Mouse (Mus musculus): ENCODE measurements at regions not wholly inside any gene's neighbourhood (a gene's known extent, or its start where the extent isn't known, plus 50 kb on each side); places are given as distances from the start of the nearest gene placed in this dataset.

DNA sequence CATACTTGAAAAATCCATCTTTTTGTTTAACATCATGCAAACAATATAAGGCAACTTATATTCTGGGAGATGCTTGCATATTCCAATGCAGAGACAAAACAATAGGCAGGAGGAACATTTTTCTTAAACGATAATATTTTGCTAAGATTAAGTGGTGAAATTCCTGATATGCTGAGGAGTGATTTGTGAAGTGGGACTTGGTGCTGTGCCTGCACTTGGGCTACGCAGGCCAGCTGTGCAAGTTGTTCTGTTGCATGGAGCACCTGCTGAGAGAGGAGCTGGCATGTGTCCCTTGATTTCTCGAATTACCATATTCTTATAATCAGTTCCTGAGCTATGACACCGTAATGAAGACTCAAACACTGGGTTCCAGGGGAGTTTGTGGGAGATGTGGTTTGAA, 316.1 kb upstream of the Itga1 start:
- H3K4me3 ChIP-seq (replicated peaks; ENCODE audit: extremely low read depth, low read depth, low read length) = no peak overlapping the region

DNA sequence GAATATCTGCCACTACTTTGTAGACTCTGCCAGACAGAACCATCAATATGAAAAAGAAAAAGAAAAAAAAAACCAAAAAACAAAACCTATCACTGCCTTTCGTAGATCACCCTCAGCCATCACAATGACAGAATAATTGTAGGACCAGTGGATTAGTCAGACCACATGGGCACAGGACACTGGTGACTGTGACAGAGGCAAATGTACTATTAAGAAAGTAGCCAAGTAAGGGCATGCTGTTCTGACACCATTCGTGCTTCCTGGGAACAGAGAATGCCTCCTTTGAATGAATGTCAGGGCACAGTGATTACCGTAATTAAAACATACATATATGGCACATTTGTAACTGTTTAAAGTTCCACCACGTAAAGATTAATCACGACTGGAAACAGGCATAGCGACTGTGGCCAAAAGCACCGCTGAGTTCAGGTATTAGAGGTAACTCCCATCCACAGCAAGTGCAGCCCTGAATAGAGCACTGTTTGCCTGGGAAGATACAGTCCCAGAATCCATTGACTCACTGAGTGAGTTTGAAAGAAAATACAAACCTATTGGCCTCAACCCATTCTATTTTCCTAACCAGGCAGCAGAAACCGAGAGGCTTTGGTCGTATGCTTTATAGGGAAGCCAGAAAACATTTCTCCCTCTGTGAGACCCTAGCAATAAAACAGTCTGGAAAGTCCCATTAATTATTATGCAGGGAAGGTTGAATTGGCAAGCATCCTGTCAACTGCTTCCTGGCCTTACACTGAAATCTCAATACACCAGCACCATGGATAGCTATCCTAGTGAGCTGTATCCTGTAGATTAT, 312.2 kb upstream of the Itga1 start:
- DNase-seq = no peak
- no peaks in the 10 kb centered on the region for H3K4me1 ChIP-seq (ENCODE audit: control insufficient read depth, insufficient read depth, low read length)
- no peak overlapping the region for H3K4me3 ChIP-seq (replicated peaks; ENCODE audit: extremely low read depth, low read depth, low read length)
- WGBS = 71% methylated on average over 9 of the region's 9 CpGs
- TF ChIP-seq POLR2A (IDR thresholded peaks at IDR 0.05; ENCODE audit: borderline replicate concordance, extremely low read depth, low read depth, low read length) (no peak), CTCF (IDR thresholded peaks at IDR 0.05; ENCODE audit: insufficient read depth, low read length) (no peak)

More for the DNA sequence above, 316.1 kb upstream of the Itga1 start:
- no peak for TF ChIP-seq POLR2A (IDR thresholded peaks at IDR 0.05; ENCODE audit: borderline replicate concordance, extremely low read depth, low read depth, low read length)
- TF ChIP-seq CTCF (IDR thresholded peaks at IDR 0.05; ENCODE audit: insufficient read depth, low read length) = no peak
- H3K4me1 ChIP-seq (ENCODE audit: control insufficient read depth, insufficient read depth, low read length) = no peaks in the 10 kb centered on the region
- no peak for DNase-seq
- WGBS = 61% methylated on average over 4 of the region's 4 CpGs

DNA sequence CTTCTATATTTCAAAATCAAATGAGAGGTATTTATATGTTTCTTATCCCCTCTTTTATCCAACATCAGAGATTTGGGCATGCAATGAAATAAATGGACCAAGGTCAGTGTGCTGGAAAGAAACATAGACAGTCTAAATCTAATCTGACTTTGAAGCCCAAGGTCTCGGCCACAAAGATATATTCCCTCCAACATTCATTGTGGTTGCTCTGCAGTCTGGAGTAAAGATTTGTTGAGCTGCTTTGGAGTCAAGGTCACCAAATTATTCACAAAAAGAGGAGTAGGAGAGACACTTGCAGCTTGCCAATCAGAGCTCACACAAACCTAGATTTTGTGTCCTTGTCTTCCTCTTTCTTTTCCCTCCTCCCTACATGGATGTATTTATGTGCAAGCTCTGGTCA, 304.2 kb upstream of the Itga1 start:
- WGBS = 67% methylated on average over 1 of the region's 1 CpGs
- DNase-seq = no peak
- no peak overlapping the region for H3K4me3 ChIP-seq (replicated peaks; ENCODE audit: extremely low read depth, low read depth, low read length)
- TF ChIP-seq POLR2A (IDR thresholded peaks at IDR 0.05; ENCODE audit: borderline replicate concordance, extremely low read depth, low read depth, low read length) (no peak), CTCF (IDR thresholded peaks at IDR 0.05; ENCODE audit: insufficient read depth, low read length) (no peak)
- no peaks in the 10 kb centered on the region for H3K4me1 ChIP-seq (ENCODE audit: control insufficient read depth, insufficient read depth, low read length)

DNA sequence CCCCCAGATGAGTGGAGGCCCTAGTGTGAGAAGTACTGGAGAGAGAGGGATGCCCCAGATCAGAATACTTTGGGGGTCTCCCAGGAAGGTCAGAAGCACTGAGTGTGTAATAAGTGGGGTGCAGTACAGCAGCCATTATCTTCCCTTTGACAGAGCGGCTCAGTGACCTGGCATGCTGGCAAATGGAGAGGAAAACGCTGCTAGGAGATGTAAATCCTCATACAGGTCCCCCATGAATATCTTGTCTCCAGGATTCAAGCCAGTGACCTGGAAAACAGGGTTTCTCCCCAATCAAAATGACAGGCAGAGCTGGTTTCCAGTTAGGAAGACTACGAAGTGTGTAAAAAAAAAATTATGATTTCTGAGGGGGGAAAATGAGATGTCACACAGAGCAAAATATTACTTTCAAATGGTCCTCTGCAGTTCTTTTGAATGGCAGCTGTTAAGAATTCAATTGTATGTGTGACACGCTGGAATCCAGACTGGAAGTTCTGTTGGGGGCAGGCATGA, 299.0 kb upstream of the Itga1 start:
- H3K4me1 ChIP-seq (ENCODE audit: control insufficient read depth, insufficient read depth, low read length) = no peaks in the 10 kb centered on the region
- 77% methylated on average over 4 of the region's 4 CpGs for WGBS
- no peak for DNase-seq
- no peak overlapping the region for H3K4me3 ChIP-seq (replicated peaks; ENCODE audit: extremely low read depth, low read depth, low read length)
- TF ChIP-seq POLR2A (IDR thresholded peaks at IDR 0.05; ENCODE audit: borderline replicate concordance, extremely low read depth, low read depth, low read length) = no peak
- TF ChIP-seq CTCF (IDR thresholded peaks at IDR 0.05; ENCODE audit: insufficient read depth, low read length) = no peak

DNA sequence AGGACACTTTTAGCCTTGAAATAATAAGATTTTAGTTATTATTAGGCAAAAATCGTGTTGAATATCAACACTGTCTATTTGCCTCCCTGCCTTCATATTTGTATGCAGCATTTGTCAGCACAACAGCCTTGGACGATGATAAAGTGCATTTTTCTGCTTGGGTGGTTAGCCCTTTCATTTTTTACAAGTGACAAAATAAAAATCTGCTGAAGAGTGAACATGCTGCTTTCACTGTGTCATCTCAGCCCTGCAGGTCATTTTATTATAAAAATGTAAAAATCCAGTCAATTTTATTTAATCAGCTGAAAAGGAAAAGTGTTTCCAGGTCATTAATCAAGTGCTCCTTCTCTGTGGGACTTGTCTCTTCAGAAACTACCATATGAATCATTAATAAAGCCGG, 277.9 kb upstream of the Itga1 start:
- no peak for DNase-seq
- Histone ChIP-seq H3K4me1 (ENCODE audit: control insufficient read depth, insufficient read depth, low read length) (no peaks in the 10 kb centered on the region), H3K4me3 (replicated peaks; ENCODE audit: extremely low read depth, low read depth, low read length) (no peak overlapping the region)
- TF ChIP-seq POLR2A (IDR thresholded peaks at IDR 0.05; ENCODE audit: borderline replicate concordance, extremely low read depth, low read depth, low read length) = no peak
- no peak for TF ChIP-seq CTCF (IDR thresholded peaks at IDR 0.05; ENCODE audit: insufficient read depth, low read length)
- 51% methylated on average over 3 of the region's 3 CpGs for WGBS

DNA sequence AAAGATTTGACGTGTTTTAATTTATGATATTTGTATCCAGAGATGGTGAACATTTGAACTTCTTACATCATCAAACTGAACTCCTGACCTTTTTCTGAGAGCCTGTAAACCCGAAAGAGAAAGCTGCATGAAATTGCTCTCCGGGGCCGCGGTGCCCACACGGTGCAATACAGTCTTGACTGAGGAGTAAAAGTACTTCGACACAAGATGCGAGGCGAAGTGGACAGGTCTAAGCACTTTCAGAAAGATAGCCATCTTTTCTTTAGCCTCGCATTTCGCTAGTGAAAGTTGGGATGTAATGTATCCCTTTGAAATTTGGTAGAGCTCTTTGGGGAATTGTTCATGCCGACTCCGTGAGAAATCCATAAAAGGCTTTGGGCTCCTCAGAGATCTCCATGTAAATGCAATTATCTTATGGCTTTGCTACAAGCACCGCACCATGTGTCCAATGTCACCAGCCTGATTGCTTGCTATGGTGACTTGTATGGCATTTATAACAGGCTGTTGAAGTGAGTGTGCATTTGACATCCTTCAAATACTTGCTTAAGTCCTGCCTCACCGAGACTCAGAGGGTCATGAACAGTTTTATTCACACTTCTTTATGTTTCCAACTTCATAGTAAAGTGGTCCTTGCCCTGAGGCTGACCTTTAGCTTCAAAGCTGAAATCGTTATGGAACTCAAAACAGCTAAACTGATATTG, 274.6 kb upstream of the Itga1 start:
- H3K4me3 ChIP-seq (replicated peaks; ENCODE audit: extremely low read depth, low read depth, low read length) = no peak overlapping the region
- WGBS = 74% methylated on average over 16 of the region's 16 CpGs
- DNase-seq = no peak
- no peaks in the 10 kb centered on the region for H3K4me1 ChIP-seq (ENCODE audit: control insufficient read depth, insufficient read depth, low read length)
- TF ChIP-seq POLR2A (IDR thresholded peaks at IDR 0.05; ENCODE audit: borderline replicate concordance, extremely low read depth, low read depth, low read length) = no peak
- TF ChIP-seq CTCF (IDR thresholded peaks at IDR 0.05; ENCODE audit: insufficient read depth, low read length) = no peak

DNA sequence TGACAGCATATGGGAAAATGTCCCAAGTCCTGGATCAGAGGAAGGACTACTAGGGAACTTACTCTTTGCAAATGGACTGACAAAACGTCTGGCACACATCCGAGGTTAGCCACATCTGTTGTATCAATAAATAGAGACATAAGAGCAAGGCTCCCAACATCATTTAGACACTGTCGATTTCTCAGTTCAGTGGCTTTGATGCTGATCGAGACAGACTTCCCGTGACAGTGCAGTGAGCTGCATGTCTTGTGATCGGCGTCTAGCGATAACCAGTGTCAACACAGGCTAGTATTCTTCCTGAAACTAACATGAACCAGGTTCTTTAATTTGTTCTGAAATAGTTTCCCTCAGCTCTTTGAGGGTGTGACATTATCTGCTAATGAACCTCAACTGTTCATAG, 259.7 kb upstream of the Itga1 start:
- no peak for DNase-seq
- H3K4me1 ChIP-seq (ENCODE audit: control insufficient read depth, insufficient read depth, low read length) = no peaks in the 10 kb centered on the region
- WGBS = 56% methylated on average over 8 of the region's 8 CpGs
- H3K4me3 ChIP-seq (replicated peaks; ENCODE audit: extremely low read depth, low read depth, low read length) = no peak overlapping the region
- TF ChIP-seq CTCF (IDR thresholded peaks at IDR 0.05; ENCODE audit: insufficient read depth, low read length) (no peak), POLR2A (IDR thresholded peaks at IDR 0.05; ENCODE audit: borderline replicate concordance, extremely low read depth, low read depth, low read length) (no peak)

DNA sequence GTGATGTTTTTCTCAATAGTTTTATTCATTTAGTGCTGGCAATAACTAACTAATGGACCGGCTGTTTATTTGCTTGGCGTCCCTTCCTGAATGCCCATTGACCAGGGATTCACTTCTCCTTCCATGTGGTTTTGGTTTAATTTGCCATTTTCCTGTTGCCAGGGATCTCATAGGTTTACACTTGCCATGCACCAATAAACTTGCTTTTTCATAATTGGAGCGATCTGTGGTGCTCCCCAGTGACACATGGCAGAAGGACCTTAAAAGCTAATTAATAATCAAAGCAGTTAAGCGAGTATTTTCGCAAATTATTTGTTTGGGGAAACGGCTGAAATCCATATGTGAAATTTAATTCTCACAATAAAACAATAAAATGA, 245.2 kb upstream of the Itga1 start:
- no peak for DNase-seq
- Histone ChIP-seq H3K4me1 (ENCODE audit: control insufficient read depth, insufficient read depth, low read length) (peaks cover 2% of the 10 kb centered on the region; the same call in 1 of the 2 replicates), H3K4me3 (replicated peaks; ENCODE audit: extremely low read depth, low read depth, low read length) (no peak overlapping the region)
- TF ChIP-seq CTCF (IDR thresholded peaks at IDR 0.05; ENCODE audit: insufficient read depth, low read length) (no peak), POLR2A (IDR thresholded peaks at IDR 0.05; ENCODE audit: borderline replicate concordance, extremely low read depth, low read depth, low read length) (no peak)
- 81% methylated on average over 6 of the region's 6 CpGs for WGBS

DNA sequence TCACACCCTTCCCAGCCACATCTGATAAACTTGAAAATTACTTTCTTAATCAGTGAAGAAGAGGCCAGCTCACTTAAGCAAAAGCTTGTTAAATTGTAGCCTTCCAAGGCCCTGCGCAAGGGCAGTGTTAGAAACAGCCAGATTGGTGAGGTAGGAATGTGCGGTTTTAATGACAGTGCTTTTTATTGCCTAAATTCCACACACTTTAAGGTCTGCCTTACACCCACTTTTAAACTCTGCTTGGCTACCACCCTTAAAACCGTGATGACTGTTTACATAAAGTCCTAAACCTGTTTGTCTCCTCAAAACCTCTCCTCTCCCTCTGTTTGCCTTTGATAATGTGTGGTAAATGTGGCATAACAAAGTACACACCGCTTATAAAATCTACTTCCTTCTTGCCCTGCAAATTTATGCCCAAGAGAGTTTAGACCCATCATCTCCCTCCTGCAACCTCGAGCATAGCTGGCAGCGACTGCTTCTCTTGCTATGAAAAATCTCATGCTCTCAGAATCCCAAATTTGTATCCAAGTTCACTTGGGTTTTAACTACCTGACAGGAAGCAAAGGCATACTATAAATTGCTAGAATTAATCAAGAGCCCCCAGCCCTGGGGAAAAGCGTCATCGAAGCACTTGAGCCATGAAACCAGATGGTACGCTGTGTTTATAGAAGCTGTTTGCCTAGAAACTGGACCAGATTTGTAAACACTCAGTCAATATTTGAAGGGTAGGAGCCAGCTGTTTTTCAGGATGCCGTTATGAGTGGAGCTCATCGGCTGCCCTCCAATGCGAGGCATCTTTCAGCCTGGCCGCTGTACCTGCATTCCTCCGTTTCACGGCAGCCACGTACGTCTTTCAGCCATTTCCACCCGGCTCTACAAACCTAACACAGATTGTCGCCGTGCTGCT, 244.6 kb upstream of the Itga1 start:
- no peak for TF ChIP-seq CTCF (IDR thresholded peaks at IDR 0.05; ENCODE audit: insufficient read depth, low read length)
- TF ChIP-seq POLR2A (IDR thresholded peaks at IDR 0.05; ENCODE audit: borderline replicate concordance, extremely low read depth, low read depth, low read length) = no peak
- no peak for DNase-seq
- Histone ChIP-seq H3K4me3 (replicated peaks; ENCODE audit: extremely low read depth, low read depth, low read length) (no peak overlapping the region), H3K4me1 (ENCODE audit: control insufficient read depth, insufficient read depth, low read length) (peaks cover 2% of the 10 kb centered on the region; the same call in 1 of the 2 replicates)
- 40% methylated on average over 20 of the region's 20 CpGs for WGBS

Measured in lung, adult 2 months (tissue).